In genomic region chr7:30873083-30873482, GRCm38 (mm10) we compare ENCODE assay signal across 8 mouse cellular contexts. TPM values are rescaled to one million over a fixed set of nuclear protein-coding genes. Genes with fewer than 3 reads are reported as not detected.
DNase-seq lines count a peak whose midpoint lies in the region; ATAC-seq lines count a peak whose summit lies in the region.

No protein-coding gene starts in this region.

- no peaks in the 10 kb centered on the region for H3K9me3 ChIP-seq in hindbrain, embryonic 11.5 days (ENCODE audit: control insufficient read depth, low read length)

- no peak overlapping the region for H3K4me3 ChIP-seq in hindbrain, embryonic 11.5 days (ENCODE audit: low read depth, low read length)

- WGBS in hindbrain, embryonic 11.5 days: 25% methylated on average over 15 of the region's 15 CpGs

- DNase-seq in ES-CJ7 (ENCODE audit: low read depth, low spot score): peak; percentile 80
- peak; percentile 44 for DNase-seq in c-Kit-positive CD71-negative TER-119-negative erythroid progenitor cells, embryonic 14.5 days (ENCODE audit: low read depth)
- peak; percentile 83 for DNase-seq in hindbrain, embryonic 11.5 days (ENCODE audit: low spot score)
- DNase-seq in layer of hippocampus, adult 9-10 months (ENCODE audit: low spot score): peak; percentile 55
- peak; percentile 86 for DNase-seq in lung, postnatal 10 days
- peak; percentile 63 for DNase-seq in ovary, postnatal 36 days (ENCODE audit: low spot score)
- DNase-seq in thymus, postnatal 10 days (ENCODE audit: low spot score in 2 of 2): peak; percentile 9 to 66

- ATAC-seq in frontal cortex, adult (ENCODE audit: low TSS enrichment): peak; percentile 62; the same call in 1 of the 2 replicates
- ATAC-seq in hindbrain, embryonic 11.5 days (ENCODE audit: low FRiP score): 0 out of 2 replicates have a peak, but pooled peaks have one; percentile 22

- H3K27me3 ChIP-seq in hindbrain, embryonic 11.5 days (ENCODE audit: control insufficient read depth, insufficient read depth, low read length): no peaks in the 10 kb centered on the region

- H3K27ac ChIP-seq in hindbrain, embryonic 11.5 days (ENCODE audit: low read depth, low read length): no peak overlapping the region

- no peak overlapping the region for H3K9ac ChIP-seq in hindbrain, embryonic 11.5 days (ENCODE audit: low read depth, low read length)

- H3K36me3 ChIP-seq in hindbrain, embryonic 11.5 days (ENCODE audit: control insufficient read depth, insufficient read depth, low read length): no peaks in the 10 kb centered on the region

- no peak overlapping the region for H3K4me2 ChIP-seq in hindbrain, embryonic 11.5 days (replicated peaks; ENCODE audit: low read depth, low read length)

- no peaks in the 10 kb centered on the region for H3K4me1 ChIP-seq in hindbrain, embryonic 11.5 days (replicated peaks; ENCODE audit: control insufficient read depth, insufficient read depth, low read length)

RNA-seq across cellular contexts. Expression of gene Cd22, which starts 7.1 kb away (rescaled TPM):
- not detected in 2 replicates for polyA plus RNA-seq in hindbrain, embryonic 11.5 days (2014; fragmentation: Nextera tagmentation; extraction: Ambion mirVana)

RNA-seq across cellular contexts. Expression of gene Ffar1, which starts 11.7 kb away (rescaled TPM):
- not detected in 2 replicates for polyA plus RNA-seq in hindbrain, embryonic 11.5 days (2014; fragmentation: Nextera tagmentation; extraction: Ambion mirVana)

RNA-seq across cellular contexts. Expression of gene Ffar3, which starts 17.1 kb away (rescaled TPM):
- polyA plus RNA-seq in hindbrain, embryonic 11.5 days (2014; fragmentation: Nextera tagmentation; extraction: Ambion mirVana): not detected in 2 replicates

RNA-seq across cellular contexts. Expression of gene Mag, which starts 41.6 kb away (rescaled TPM):
- polyA plus RNA-seq in hindbrain, embryonic 11.5 days (2014; fragmentation: Nextera tagmentation; extraction: Ambion mirVana): 0.28 and 0.73 TPM in 2 replicates

RNA-seq across cellular contexts. Expression of gene Ffar2, which starts 49.5 kb away (rescaled TPM):
- polyA plus RNA-seq in hindbrain, embryonic 11.5 days (2014; fragmentation: Nextera tagmentation; extraction: Ambion mirVana): 0.20 TPM in 1 of 2 replicates, not detected in the other
